Mouse (Mus musculus) cortical plate, adult 2 months (tissue): ENCODE measurements at regions not wholly inside any gene's neighbourhood (a gene's known extent, or its start where the extent isn't known, plus 50 kb on each side); places are given as distances from the start of the nearest gene placed in this dataset.

Source experiments
- CTCF ChIP-seq: fragments of 200-500 bp; IDR thresholded peaks from 2 replicates; pipeline ENCODE4 v1.5.1; 2011; ENCODE audit warnings: mild to moderate bottlenecking, control low read depth, low read length; ENCODE audit not compliant: insufficient read depth; ENCODE audit errors: extremely low read depth
- POLR2A ChIP-seq: fragments of 200-500 bp; IDR thresholded peaks from 2 replicates; pipeline ENCODE4 v1.6.1; 2011; ENCODE audit warnings: mild to moderate bottlenecking, low read length, control low read depth; ENCODE audit not compliant: insufficient read depth; ENCODE audit errors: extremely low read depth

GRCm38 (mm10) chr5:46826381-46826780 is 969.0 kb upstream of the Lcorl start:
- TF ChIP-seq POLR2A (no peak), CTCF (no peak)
